Mouse (Mus musculus) embryonic facial prominence, embryonic 13.5 days (tissue): ENCODE measurements at regions not wholly inside any gene's neighbourhood (a gene's known extent, or its start where the extent isn't known, plus 50 kb on each side); places are given as distances from the start of the nearest gene placed in this dataset.
A peak's percentile ranks its signal among the peaks of the same experiment; 100 is the strongest.
"Not testable (repeated sequence)": the region's sequence is repeated elsewhere in the genome, so short reads cannot be mapped to it uniquely, and the experiment has no call there.

Source experiments
- ATAC-seq: fragments of 200-750 bp; cut with Nextera tagmentation; 2 replicates; pipeline ENCODE4 v1.8.0; 2017; ENCODE audit warnings: low read depth; ENCODE audit not compliant: insufficient number of reproducible peaks, insufficient read depth, low FRiP score, low TSS enrichment
- H3K27ac ChIP-seq: fragments of 300-500 bp; sonication (generic); 2 replicates; pipeline ENCODE4 v1.5.1; 2015; ENCODE audit warnings: moderate library complexity, mild to moderate bottlenecking, inconsistent platforms
- H3K27me3 ChIP-seq: fragments of 300-500 bp; sonication (generic); 2 replicates; pipeline ENCODE4 v1.6.1; 2015; ENCODE audit warnings: mild to moderate bottlenecking, inconsistent platforms
- H3K36me3 ChIP-seq: fragments of 300-500 bp; sonication (generic); 2 replicates; pipeline ENCODE4 v1.6.1; 2015; ENCODE audit warnings: mild to moderate bottlenecking, inconsistent platforms
- H3K4me1 ChIP-seq: fragments of 300-500 bp; sonication (generic); 2 replicates; pipeline ENCODE4 v1.6.1; 2015; ENCODE audit warnings: inconsistent platforms
- H3K4me2 ChIP-seq: fragments of 300-500 bp; sonication (generic); 2 replicates; pipeline ENCODE4 v1.6.1; 2015; ENCODE audit warnings: moderate library complexity, mild to moderate bottlenecking, inconsistent platforms
- H3K4me3 ChIP-seq: fragments of 300-500 bp; sonication (generic); 2 replicates; pipeline ENCODE4 v1.5.1; 2015; ENCODE audit warnings: mild to moderate bottlenecking, inconsistent platforms
- H3K9ac ChIP-seq: fragments of 300-500 bp; sonication (generic); 2 replicates; pipeline ENCODE4 v1.6.1; 2015; ENCODE audit warnings: mild to moderate bottlenecking, inconsistent platforms
- H3K9me3 ChIP-seq: fragments of 300-500 bp; sonication (generic); 2 replicates; pipeline ENCODE4 v1.6.1; 2016; ENCODE audit warnings: inconsistent platforms
- WGBS: fragments of 180-500 bp; shearing (Covaris S2); methylation state at CpG from one replicate; pipeline ENCODE4 v1.1.7; 2015; ENCODE audit warnings: mixed read lengths; 5-methylcytosine and 5-hydroxymethylcytosine counted together

DNA sequence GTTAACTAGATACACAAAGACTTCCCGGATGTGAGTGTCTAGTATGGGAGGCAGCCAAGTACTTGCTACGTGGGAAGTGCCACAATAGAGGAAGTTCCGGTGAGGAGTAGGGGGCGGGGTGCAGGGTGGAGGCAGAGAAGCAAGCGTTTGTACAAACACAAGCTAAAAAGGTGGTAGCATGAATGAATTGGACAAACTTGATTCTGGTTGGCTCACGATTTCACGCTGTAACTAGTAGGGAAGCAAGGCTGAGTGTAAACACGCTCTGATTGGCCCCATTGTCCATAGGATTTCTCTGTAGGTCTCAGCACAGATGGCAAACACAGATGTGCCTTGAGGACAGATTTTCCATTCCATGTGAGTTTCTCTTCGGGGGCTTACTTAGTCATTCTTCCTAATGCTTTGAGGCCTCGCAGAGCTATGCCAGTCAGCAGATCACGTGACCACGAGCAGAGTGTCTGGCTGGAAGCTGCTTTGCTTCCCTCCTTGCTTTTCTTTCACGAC is 76.6 kb upstream of the Ptgfr start:
- no peak overlapping the region for H3K4me3 ChIP-seq
- no peak overlapping the region for H3K9ac ChIP-seq
- 26% methylated on average over 13 of the region's 13 CpGs for WGBS
- no peaks in the 10 kb centered on the region for H3K27me3 ChIP-seq
- H3K9me3 ChIP-seq = no peaks in the 10 kb centered on the region
- ATAC-seq = peak; percentile 78
- peak overlapping the region; percentile 14 for H3K4me2 ChIP-seq
- H3K27ac ChIP-seq = peak overlapping the region; percentile 84
- no peaks in the 10 kb centered on the region for H3K36me3 ChIP-seq
- peaks cover 24% of the 10 kb centered on the region for H3K4me1 ChIP-seq

DNA sequence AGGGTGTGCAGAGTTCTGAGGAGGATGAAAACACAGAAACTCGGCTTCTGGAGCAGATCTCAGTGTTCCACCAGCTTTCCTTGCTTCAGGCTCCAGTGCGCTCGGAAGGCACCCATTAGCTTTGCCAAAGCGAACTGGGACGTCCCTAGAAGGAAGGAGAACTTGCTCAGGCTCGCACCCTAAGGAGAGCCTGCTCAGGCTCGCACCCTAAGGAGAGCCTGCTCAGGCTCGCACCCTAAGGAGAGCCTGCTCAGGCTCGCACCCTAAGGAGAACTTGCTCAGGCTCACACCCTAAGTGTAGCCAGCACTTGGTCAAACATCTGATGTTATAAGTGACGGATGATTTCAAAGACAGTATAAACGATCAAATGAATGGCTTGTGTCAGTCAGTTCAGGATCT is 74.9 kb upstream of the Ptgfr start:
- not testable (repeated sequence) for H3K36me3 ChIP-seq, H3K4me2 ChIP-seq, H3K27me3 ChIP-seq, H3K27ac ChIP-seq, H3K4me3 ChIP-seq, H3K9ac ChIP-seq, H3K9me3 ChIP-seq, ATAC-seq
- peaks cover 29% of the 10 kb centered on the region for H3K4me1 ChIP-seq
- 73% methylated on average over 11 of the region's 11 CpGs for WGBS

DNA sequence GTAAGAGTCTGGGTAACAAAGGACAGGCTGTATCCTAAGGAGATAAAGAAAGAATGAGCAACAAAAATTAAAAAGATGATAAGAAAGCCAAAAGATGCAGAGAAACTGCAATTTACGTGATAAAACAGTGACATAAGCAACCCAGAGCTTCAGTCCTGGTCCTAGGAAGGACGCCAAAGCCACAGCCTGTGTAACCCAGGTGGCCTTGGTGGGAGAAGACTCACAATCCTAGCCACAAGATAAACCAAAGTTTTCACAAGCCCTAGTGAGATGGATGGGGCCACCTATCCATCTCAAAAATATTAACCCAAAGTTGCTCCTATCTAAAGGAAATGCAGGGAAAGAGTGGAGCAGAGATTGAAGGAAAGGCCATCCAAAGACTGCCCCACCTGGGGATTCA is 73.4 kb upstream of the Ptgfr start:
- 88% methylated on average over 2 of the region's 2 CpGs for WGBS
- Histone ChIP-seq H3K9ac (no peak overlapping the region), H3K4me3 (no peak overlapping the region), H3K27ac (no peak overlapping the region), H3K9me3 (no peaks in the 10 kb centered on the region), H3K4me2 (no peak overlapping the region), H3K4me1 (peaks cover 32% of the 10 kb centered on the region), H3K27me3 (no peaks in the 10 kb centered on the region), H3K36me3 (no peaks in the 10 kb centered on the region)
- no peak for ATAC-seq

DNA sequence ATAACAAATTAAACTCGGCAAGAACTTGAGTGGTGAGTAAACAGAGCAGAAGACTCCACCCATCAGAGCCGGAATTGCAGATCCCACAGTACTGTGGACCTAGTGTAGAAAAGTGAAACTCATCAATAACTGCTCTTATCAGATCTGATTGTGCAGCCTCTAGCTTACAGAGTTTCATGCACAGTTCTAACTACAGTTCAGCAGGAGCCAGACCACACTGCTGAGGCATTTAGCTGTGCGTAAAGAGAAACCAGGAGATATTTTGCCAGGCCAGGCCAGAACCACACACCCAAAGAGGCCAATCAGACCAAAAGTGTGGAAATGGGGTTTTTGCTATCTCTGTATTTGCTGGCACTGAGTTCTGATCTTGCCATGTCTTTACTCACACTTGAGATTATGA is 71.9 kb upstream of the Ptgfr start:
- peak overlapping the region; percentile 48 for H3K27ac ChIP-seq
- 38% methylated on average over 3 of the region's 3 CpGs for WGBS
- no peaks in the 10 kb centered on the region for H3K9me3 ChIP-seq
- H3K27me3 ChIP-seq = no peaks in the 10 kb centered on the region
- no peaks in the 10 kb centered on the region for H3K36me3 ChIP-seq
- no peak overlapping the region for H3K9ac ChIP-seq
- H3K4me2 ChIP-seq = no peak overlapping the region
- no peak overlapping the region for H3K4me3 ChIP-seq
- H3K4me1 ChIP-seq = peaks cover 25% of the 10 kb centered on the region
- no peak for ATAC-seq

DNA sequence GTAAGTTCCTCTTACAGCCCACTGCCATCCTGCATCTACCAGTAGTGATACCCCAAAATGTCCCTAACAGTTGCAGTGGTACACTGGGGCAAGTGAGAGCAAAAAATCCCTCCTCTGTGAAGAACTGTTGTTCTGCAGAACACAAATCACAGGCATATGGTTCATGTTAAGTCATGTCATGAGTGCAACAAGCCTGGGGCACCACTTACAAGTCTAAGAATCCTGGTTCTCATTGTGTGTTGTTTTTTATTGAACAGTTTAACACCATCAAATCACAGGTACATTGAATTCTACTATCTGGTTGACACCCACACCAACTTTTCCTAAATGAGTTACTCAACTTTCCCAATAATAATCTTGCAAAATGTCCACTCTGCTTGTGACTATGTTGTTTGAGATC is 71.5 kb upstream of the Ptgfr start:
- Histone ChIP-seq H3K4me3 (no peak overlapping the region), H3K27ac (peak overlapping the region; percentile 48), H3K4me1 (peaks cover 23% of the 10 kb centered on the region), H3K27me3 (no peaks in the 10 kb centered on the region), H3K9ac (no peak overlapping the region), H3K9me3 (no peaks in the 10 kb centered on the region), H3K4me2 (no peak overlapping the region), H3K36me3 (no peaks in the 10 kb centered on the region)
- no peak for ATAC-seq

- WGBS = 72% methylated on average over 4 of the region's 4 CpGs
- ATAC-seq = no peak
Measured at GRCm38 (mm10) chr3:151905775-151906174, 68.3 kb upstream of the Ptgfr start.

GRCm38 (mm10) chr3:151903169-151903568 is 65.7 kb upstream of the Ptgfr start:
- ATAC-seq = no peak
- WGBS = 86% methylated on average over 2 of the region's 2 CpGs
- H3K27ac ChIP-seq = peak overlapping the region; percentile 68

More at GRCm38 (mm10) chr3:151905775-151906174, 68.3 kb upstream of the Ptgfr start:
- Histone ChIP-seq H3K4me1 (peaks cover 33% of the 10 kb centered on the region), H3K4me2 (no peak overlapping the region), H3K36me3 (no peaks in the 10 kb centered on the region), H3K27me3 (no peaks in the 10 kb centered on the region), H3K9me3 (no peaks in the 10 kb centered on the region), H3K4me3 (no peak overlapping the region), H3K27ac (no peak overlapping the region), H3K9ac (no peak overlapping the region)

DNA sequence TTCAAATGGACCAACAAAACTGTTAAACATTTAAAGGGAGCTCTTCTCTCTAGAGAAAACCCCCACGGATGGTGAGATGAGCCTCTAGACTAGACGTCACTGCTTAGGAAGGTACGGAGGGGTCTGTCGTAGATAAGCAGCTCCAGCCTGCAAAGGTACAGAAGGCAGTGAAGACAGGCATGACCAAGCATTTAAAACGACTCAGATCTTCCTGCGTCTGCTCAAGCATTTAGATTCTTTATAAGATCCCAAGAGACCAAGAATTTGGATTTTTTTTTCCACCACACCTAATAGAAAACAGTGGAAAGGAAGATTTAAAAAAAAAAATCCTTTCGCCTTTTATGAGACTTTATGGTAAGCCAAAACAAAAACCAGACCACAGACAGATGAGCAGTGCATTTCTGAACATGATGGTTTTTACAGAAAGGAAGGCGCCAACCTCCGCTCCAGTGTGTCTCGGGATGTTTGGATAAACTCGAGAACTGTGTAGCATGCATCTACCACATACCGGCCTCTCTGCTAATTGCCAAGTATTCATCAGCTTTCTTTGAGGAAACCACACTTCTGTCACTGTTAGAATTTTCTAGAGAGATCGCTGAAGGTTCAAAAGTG is 64.9 kb upstream of the Ptgfr start:
- Histone ChIP-seq H3K4me3 (no peak overlapping the region), H3K4me2 (peak overlapping the region; percentile 20; the same call in 1 of the 2 replicates), H3K36me3 (no peaks in the 10 kb centered on the region), H3K27ac (peak overlapping the region; percentile 68), H3K9ac (no peak overlapping the region), H3K27me3 (0 out of 2 replicates have a peak, but pooled peaks cover 3% of the 10 kb centered on the region), H3K4me1 (peaks cover 15% of the 10 kb centered on the region), H3K9me3 (no peaks in the 10 kb centered on the region)
- 36% methylated on average over 13 of the region's 13 CpGs for WGBS
- ATAC-seq = no peak

More at GRCm38 (mm10) chr3:151903169-151903568, 65.7 kb upstream of the Ptgfr start:
- no peaks in the 10 kb centered on the region for H3K36me3 ChIP-seq
- peaks cover 15% of the 10 kb centered on the region for H3K4me1 ChIP-seq
- no peak overlapping the region for H3K4me2 ChIP-seq
- H3K9me3 ChIP-seq = no peaks in the 10 kb centered on the region
- no peak overlapping the region for H3K4me3 ChIP-seq
- 0 out of 2 replicates have a peak, but pooled peaks cover 3% of the 10 kb centered on the region for H3K27me3 ChIP-seq
- no peak overlapping the region for H3K9ac ChIP-seq

DNA sequence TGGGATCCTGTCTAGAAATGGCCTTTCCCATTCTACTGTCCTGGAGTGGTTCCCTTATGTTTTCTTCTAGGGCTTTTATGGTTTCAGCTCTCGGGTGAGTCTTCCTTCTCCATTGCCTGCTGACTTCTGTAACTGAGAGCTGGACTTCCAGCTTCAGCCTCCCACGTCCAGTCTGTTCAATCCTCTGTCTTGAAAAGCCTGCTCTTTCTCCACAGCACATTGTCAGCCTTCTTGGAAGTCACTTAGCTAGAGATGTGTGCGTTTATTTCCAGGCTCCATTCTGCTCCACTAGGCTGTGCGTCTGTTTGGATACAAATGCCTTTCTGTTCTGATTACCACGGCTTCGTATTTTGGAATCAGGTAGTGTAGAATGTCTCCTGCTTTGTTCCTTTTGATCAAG is 62.2 kb upstream of the Ptgfr start:
- 83% methylated on average over 6 of the region's 6 CpGs for WGBS
- H3K36me3 ChIP-seq = no peaks in the 10 kb centered on the region
- H3K27ac ChIP-seq = no peak overlapping the region

GRCm38 (mm10) chr3:151899094-151899493 is 61.7 kb upstream of the Ptgfr start:
- no peak overlapping the region for H3K4me2 ChIP-seq
- H3K27ac ChIP-seq = no peak overlapping the region
- 83% methylated on average over 4 of the region's 4 CpGs for WGBS
- no peaks in the 10 kb centered on the region for H3K9me3 ChIP-seq
- no peak overlapping the region for H3K9ac ChIP-seq
- H3K27me3 ChIP-seq = 0 out of 2 replicates have a peak, but pooled peaks cover 3% of the 10 kb centered on the region
- no peak for ATAC-seq
- no peaks in the 10 kb centered on the region for H3K36me3 ChIP-seq
- no peak overlapping the region for H3K4me3 ChIP-seq
- H3K4me1 ChIP-seq = peaks cover 12% of the 10 kb centered on the region

More for the DNA sequence above, 62.2 kb upstream of the Ptgfr start:
- Histone ChIP-seq H3K4me3 (no peak overlapping the region), H3K27me3 (0 out of 2 replicates have a peak, but pooled peaks cover 3% of the 10 kb centered on the region), H3K9me3 (no peaks in the 10 kb centered on the region), H3K4me1 (peaks cover 12% of the 10 kb centered on the region), H3K9ac (no peak overlapping the region), H3K4me2 (no peak overlapping the region)
- ATAC-seq = no peak

GRCm38 (mm10) chr3:151896320-151896719 is 58.9 kb upstream of the Ptgfr start:
- no peak overlapping the region for H3K9ac ChIP-seq
- 71% methylated on average over 6 of the region's 6 CpGs for WGBS
- 0 out of 2 replicates have a peak, but pooled peaks cover 3% of the 10 kb centered on the region for H3K27me3 ChIP-seq
- no peak overlapping the region for H3K4me3 ChIP-seq
- H3K27ac ChIP-seq = no peak overlapping the region
- H3K4me1 ChIP-seq = peaks cover 23% of the 10 kb centered on the region
- no peaks in the 10 kb centered on the region for H3K36me3 ChIP-seq
- no peak overlapping the region for H3K4me2 ChIP-seq
- no peak for ATAC-seq
- H3K9me3 ChIP-seq = no peaks in the 10 kb centered on the region

GRCm38 (mm10) chr3:151894712-151895111 is 57.3 kb upstream of the Ptgfr start:
- Histone ChIP-seq H3K36me3 (no peaks in the 10 kb centered on the region), H3K9ac (no peak overlapping the region), H3K27me3 (0 out of 2 replicates have a peak, but pooled peaks cover 3% of the 10 kb centered on the region), H3K4me1 (peaks cover 38% of the 10 kb centered on the region), H3K4me3 (no peak overlapping the region), H3K9me3 (no peaks in the 10 kb centered on the region), H3K4me2 (no peak overlapping the region), H3K27ac (no peak overlapping the region)
- WGBS = 60% methylated on average over 3 of the region's 3 CpGs
- no peak for ATAC-seq
